In the genomic region with DNA sequence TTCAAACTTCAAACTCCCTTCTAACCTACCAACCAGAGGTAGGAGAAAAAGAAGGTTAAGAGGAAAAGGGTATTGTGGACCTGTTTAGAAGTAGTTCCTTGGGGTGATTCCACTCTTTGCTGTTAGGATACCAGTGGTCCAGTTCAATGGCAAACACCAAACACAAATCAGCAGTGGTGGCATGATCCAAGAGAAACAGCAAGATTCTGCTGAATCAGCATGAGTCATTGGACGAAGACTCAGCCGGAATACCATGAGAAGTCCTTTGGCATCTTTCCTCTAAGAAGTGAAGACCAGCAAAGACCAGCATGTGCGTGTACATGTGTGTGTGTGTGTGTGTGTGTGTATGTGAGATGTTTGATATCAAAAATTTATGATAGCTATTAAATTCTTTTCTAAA, we compare ENCODE assay signal across 51 mouse cellular contexts. TPM values are rescaled to one million over a fixed set of nuclear protein-coding genes. Genes with fewer than 3 reads are reported as not detected.
"Had no signal": no experiment of that assay in that cellular context is flagged by ENCODE, and none has a peak within 500 bp of the region (broad histone marks: within the 10 kb centered on the region; RNA-seq: fewer than 3 reads in every experiment).

No protein-coding gene starts in this region.

- H3K4me1 ChIP-seq: heart, embryonic 12.5 days; heart, embryonic 13.5 days; heart, embryonic 15.5 days; hindbrain, embryonic 10.5 days; hindbrain, embryonic 12.5 days; hindbrain, embryonic 13.5 days; hindbrain, embryonic 15.5 days; intestine, embryonic 15.5 days; kidney, embryonic 15.5 days had no signal

- H3K27ac ChIP-seq: heart, embryonic 13.5 days; heart, embryonic 15.5 days; hindbrain, embryonic 10.5 days; hindbrain, embryonic 12.5 days; hindbrain, embryonic 13.5 days; hindbrain, embryonic 14.5 days; hindbrain, embryonic 15.5 days; hindbrain, postnatal 0 days; intestine, embryonic 15.5 days; kidney, embryonic 15.5 days; kidney, postnatal 0 days; layer of hippocampus, adult 2 months; left cerebral cortex, adult 2 months had no signal

- H3K4me2 ChIP-seq: heart, embryonic 12.5 days; heart, embryonic 13.5 days; heart, embryonic 15.5 days; hindbrain, embryonic 12.5 days; hindbrain, embryonic 13.5 days; hindbrain, embryonic 14.5 days; hindbrain, embryonic 15.5 days; intestine, embryonic 15.5 days; kidney, embryonic 15.5 days had no signal

- H3K9me3 ChIP-seq: heart, embryonic 12.5 days; heart, embryonic 13.5 days; heart, embryonic 15.5 days; hindbrain, embryonic 10.5 days; hindbrain, embryonic 12.5 days; hindbrain, embryonic 13.5 days; hindbrain, embryonic 15.5 days; intestine, embryonic 15.5 days; kidney, embryonic 15.5 days had no signal

- H3K4me3 ChIP-seq: heart, embryonic 12.5 days; heart, embryonic 13.5 days; heart, embryonic 15.5 days; hindbrain, embryonic 10.5 days; hindbrain, embryonic 12.5 days; hindbrain, embryonic 13.5 days; hindbrain, embryonic 15.5 days; intestine, embryonic 15.5 days; kidney, embryonic 15.5 days; layer of hippocampus, adult 2 months; left cerebral cortex, adult 2 months had no signal

- H3K36me3 ChIP-seq: heart, embryonic 12.5 days; heart, embryonic 13.5 days; heart, embryonic 15.5 days; hindbrain, embryonic 10.5 days; hindbrain, embryonic 12.5 days; hindbrain, embryonic 13.5 days; hindbrain, embryonic 15.5 days; intestine, embryonic 15.5 days; kidney, embryonic 15.5 days had no signal

- H3K9ac ChIP-seq: heart, embryonic 12.5 days; heart, embryonic 13.5 days; heart, embryonic 15.5 days; hindbrain, embryonic 12.5 days; hindbrain, embryonic 13.5 days; hindbrain, embryonic 14.5 days; hindbrain, embryonic 15.5 days; intestine, embryonic 15.5 days; kidney, embryonic 15.5 days had no signal

- ATAC-seq: hindbrain, embryonic 16.5 days; hindbrain, postnatal 0 days; inflammation-experienced regulatory T-cells, adult 6 months; intestine, embryonic 15.5 days; intestine, embryonic 16.5 days; intestine, postnatal 0 days had no signal

- H3K27me3 ChIP-seq: heart, embryonic 12.5 days; heart, embryonic 13.5 days; heart, embryonic 15.5 days; hindbrain, embryonic 12.5 days; hindbrain, embryonic 13.5 days; hindbrain, embryonic 15.5 days; intestine, embryonic 15.5 days; kidney, embryonic 15.5 days had no signal

- DNase-seq: heart, postnatal 10 days; heart, postnatal 14 days; heart, postnatal 36 days; heart, postnatal 4 days; kidney, adult 11 months; kidney, adult 18-20 months; kidney, adult 2 months; kidney, adult 8-10 months; kidney, adult 9 months; kidney, postnatal 10 days; kidney, postnatal 14 days; kidney, postnatal 25 days; kidney, postnatal 36 days; kidney, postnatal 4 days; layer of hippocampus, adult 9-11 months; layer of hippocampus, postnatal 36 days had no signal

RNA-seq across cellular contexts. Expression of a gene that starts 0.8 kb away (rescaled TPM):
- total RNA-seq: heart, postnatal 10 days; heart, postnatal 14 days; heart, postnatal 25 days; heart, postnatal 36 days; heart, postnatal 4 days; hematopoietic stem cell, adult 5-6 weeks; hindbrain, postnatal 0 days; layer of hippocampus, adult 18-20 months; layer of hippocampus, adult 2 months; layer of hippocampus, adult 8-10 months; layer of hippocampus, postnatal 10 days; layer of hippocampus, postnatal 14 days; layer of hippocampus, postnatal 25 days; layer of hippocampus, postnatal 36 days; left cerebral cortex, adult 18-20 months; left cerebral cortex, adult 2 months; left cerebral cortex, adult 8-10 months had no signal
- polyA plus RNA-seq: heart, embryonic 12.5 days; heart, embryonic 13.5 days; heart, embryonic 14.5 days; heart, embryonic 15.5 days; heart, embryonic 16.5 days; heart, postnatal 0 days; hindbrain, embryonic 10.5 days; hindbrain, embryonic 11.5 days; hindbrain, embryonic 12.5 days; hindbrain, embryonic 13.5 days; hindbrain, embryonic 14.5 days; hindbrain, embryonic 15.5 days; hindbrain, embryonic 16.5 days; hindbrain, postnatal 0 days; inflammation-experienced regulatory T-cells, adult 6 months; intestine, embryonic 14.5 days; intestine, embryonic 15.5 days; intestine, embryonic 16.5 days; intestine, postnatal 0 days; kidney, adult 2 months; kidney, embryonic 14.5 days; kidney, embryonic 15.5 days; kidney, embryonic 16.5 days; kidney, postnatal 0 days; large intestine, adult 2 months had no signal

RNA-seq across cellular contexts. Expression of a gene that starts 6.5 kb away (rescaled TPM):
- total RNA-seq: heart, postnatal 10 days; heart, postnatal 14 days; heart, postnatal 25 days; heart, postnatal 36 days; heart, postnatal 4 days; hematopoietic stem cell, adult 5-6 weeks; hindbrain, postnatal 0 days; layer of hippocampus, adult 18-20 months; layer of hippocampus, adult 2 months; layer of hippocampus, adult 8-10 months; layer of hippocampus, postnatal 10 days; layer of hippocampus, postnatal 14 days; layer of hippocampus, postnatal 25 days; layer of hippocampus, postnatal 36 days; left cerebral cortex, adult 18-20 months; left cerebral cortex, adult 2 months; left cerebral cortex, adult 8-10 months had no signal
- polyA plus RNA-seq: heart, embryonic 12.5 days; heart, embryonic 13.5 days; heart, embryonic 14.5 days; heart, embryonic 15.5 days; heart, embryonic 16.5 days; heart, postnatal 0 days; hindbrain, embryonic 10.5 days; hindbrain, embryonic 11.5 days; hindbrain, embryonic 12.5 days; hindbrain, embryonic 13.5 days; hindbrain, embryonic 14.5 days; hindbrain, embryonic 15.5 days; hindbrain, embryonic 16.5 days; hindbrain, postnatal 0 days; intestine, embryonic 14.5 days; intestine, embryonic 15.5 days; intestine, embryonic 16.5 days; intestine, postnatal 0 days; kidney, adult 2 months; kidney, embryonic 14.5 days; kidney, embryonic 15.5 days; kidney, embryonic 16.5 days; kidney, postnatal 0 days; large intestine, adult 2 months had no signal

RNA-seq across cellular contexts. Expression of a gene that starts 13.3 kb away (rescaled TPM):
- total RNA-seq: heart, postnatal 10 days; heart, postnatal 14 days; heart, postnatal 25 days; heart, postnatal 36 days; heart, postnatal 4 days; hematopoietic stem cell, adult 5-6 weeks; hindbrain, postnatal 0 days; layer of hippocampus, adult 18-20 months; layer of hippocampus, adult 2 months; layer of hippocampus, adult 8-10 months; layer of hippocampus, postnatal 10 days; layer of hippocampus, postnatal 14 days; layer of hippocampus, postnatal 25 days; layer of hippocampus, postnatal 36 days; left cerebral cortex, adult 18-20 months; left cerebral cortex, adult 2 months; left cerebral cortex, adult 8-10 months had no signal
- polyA plus RNA-seq: heart, embryonic 12.5 days; heart, embryonic 13.5 days; heart, embryonic 14.5 days; heart, embryonic 15.5 days; heart, embryonic 16.5 days; heart, postnatal 0 days; hindbrain, embryonic 10.5 days; hindbrain, embryonic 11.5 days; hindbrain, embryonic 12.5 days; hindbrain, embryonic 13.5 days; hindbrain, embryonic 14.5 days; hindbrain, embryonic 15.5 days; hindbrain, embryonic 16.5 days; hindbrain, postnatal 0 days; inflammation-experienced regulatory T-cells, adult 6 months; intestine, embryonic 14.5 days; intestine, embryonic 15.5 days; intestine, embryonic 16.5 days; intestine, postnatal 0 days; kidney, adult 2 months; kidney, embryonic 14.5 days; kidney, embryonic 15.5 days; kidney, embryonic 16.5 days; kidney, postnatal 0 days; large intestine, adult 2 months had no signal

RNA-seq across cellular contexts. Expression of a gene that starts 24.7 kb away (rescaled TPM):
- total RNA-seq: heart, postnatal 10 days; heart, postnatal 14 days; heart, postnatal 25 days; heart, postnatal 36 days; heart, postnatal 4 days; hematopoietic stem cell, adult 5-6 weeks; hindbrain, postnatal 0 days; layer of hippocampus, adult 18-20 months; layer of hippocampus, adult 2 months; layer of hippocampus, adult 8-10 months; layer of hippocampus, postnatal 10 days; layer of hippocampus, postnatal 14 days; layer of hippocampus, postnatal 25 days; layer of hippocampus, postnatal 36 days; left cerebral cortex, adult 18-20 months; left cerebral cortex, adult 2 months; left cerebral cortex, adult 8-10 months had no signal
- polyA plus RNA-seq: heart, embryonic 12.5 days; heart, embryonic 13.5 days; heart, embryonic 14.5 days; heart, embryonic 15.5 days; heart, embryonic 16.5 days; heart, postnatal 0 days; hindbrain, embryonic 10.5 days; hindbrain, embryonic 11.5 days; hindbrain, embryonic 12.5 days; hindbrain, embryonic 13.5 days; hindbrain, embryonic 14.5 days; hindbrain, embryonic 15.5 days; hindbrain, embryonic 16.5 days; hindbrain, postnatal 0 days; inflammation-experienced regulatory T-cells, adult 6 months; intestine, embryonic 14.5 days; intestine, embryonic 15.5 days; intestine, embryonic 16.5 days; intestine, postnatal 0 days; kidney, adult 2 months; kidney, embryonic 14.5 days; kidney, embryonic 15.5 days; kidney, embryonic 16.5 days; kidney, postnatal 0 days; large intestine, adult 2 months had no signal

RNA-seq across cellular contexts. Expression of a gene that starts 38.9 kb away (rescaled TPM):
- total RNA-seq: heart, postnatal 10 days; heart, postnatal 14 days; heart, postnatal 25 days; heart, postnatal 36 days; heart, postnatal 4 days; hematopoietic stem cell, adult 5-6 weeks; hindbrain, postnatal 0 days; layer of hippocampus, adult 18-20 months; layer of hippocampus, adult 2 months; layer of hippocampus, adult 8-10 months; layer of hippocampus, postnatal 10 days; layer of hippocampus, postnatal 14 days; layer of hippocampus, postnatal 25 days; layer of hippocampus, postnatal 36 days; left cerebral cortex, adult 18-20 months; left cerebral cortex, adult 2 months; left cerebral cortex, adult 8-10 months had no signal
- polyA plus RNA-seq: heart, embryonic 12.5 days; heart, embryonic 13.5 days; heart, embryonic 14.5 days; heart, embryonic 15.5 days; heart, embryonic 16.5 days; heart, postnatal 0 days; hindbrain, embryonic 10.5 days; hindbrain, embryonic 11.5 days; hindbrain, embryonic 12.5 days; hindbrain, embryonic 13.5 days; hindbrain, embryonic 14.5 days; hindbrain, embryonic 15.5 days; hindbrain, embryonic 16.5 days; hindbrain, postnatal 0 days; inflammation-experienced regulatory T-cells, adult 6 months; intestine, embryonic 14.5 days; intestine, embryonic 15.5 days; intestine, embryonic 16.5 days; intestine, postnatal 0 days; kidney, adult 2 months; kidney, embryonic 14.5 days; kidney, embryonic 15.5 days; kidney, embryonic 16.5 days; kidney, postnatal 0 days; large intestine, adult 2 months had no signal
